Mouse (Mus musculus): ENCODE data around the gene Lmo2. TPM values are rescaled to one million over a fixed set of nuclear protein-coding genes. Genes with fewer than 3 reads are reported as not detected.

The Lmo2 gene
- total and polyA plus RNA-seq, 2 experiments = 3.8 to 4.5 TPM

- Histone ChIP-seq H3K27me3 (ENCODE audit: control insufficient read depth, insufficient read depth, low read length) (no peaks in the 10 kb centered on the region), H3K4me1 (ENCODE audit: control insufficient read depth, insufficient read depth, low read length) (peaks cover 3% of the 10 kb centered on the region; the same call in 1 of the 2 replicates), H3K36me3 (ENCODE audit: control insufficient read depth, insufficient read depth, low read length) (no peaks in the 10 kb centered on the region), H3K4me3 (ENCODE audit: insufficient read depth, low read depth, low read length) (no peak overlapping the region), H3K79me2 (ENCODE audit: control insufficient read depth, insufficient read depth, low read length) (no peaks in the 10 kb centered on the region), H3K27ac (replicated peaks; ENCODE audit: insufficient read depth, low read depth, low read length) (no peak overlapping the region), H3K9ac (ENCODE audit: low read depth, low read length) (no peak overlapping the region)
- no peak for DNase-seq (ENCODE audit: extremely low read depth, low read depth, low spot score)
- TF ChIP-seq POLR2A (IDR thresholded peaks at IDR 0.05; ENCODE audit: extremely low read depth, insufficient read depth, low read length) = no peak
- TF ChIP-seq CTCF (IDR thresholded peaks at IDR 0.05; ENCODE audit: low read depth, low read length) = no peak
- WGBS = 82% methylated on average over 6 of the region's 6 CpGs
Measured at GRCm38 (mm10) chr2:103956867-103957266, 919 bp upstream of the Lmo2 start.

DNA sequence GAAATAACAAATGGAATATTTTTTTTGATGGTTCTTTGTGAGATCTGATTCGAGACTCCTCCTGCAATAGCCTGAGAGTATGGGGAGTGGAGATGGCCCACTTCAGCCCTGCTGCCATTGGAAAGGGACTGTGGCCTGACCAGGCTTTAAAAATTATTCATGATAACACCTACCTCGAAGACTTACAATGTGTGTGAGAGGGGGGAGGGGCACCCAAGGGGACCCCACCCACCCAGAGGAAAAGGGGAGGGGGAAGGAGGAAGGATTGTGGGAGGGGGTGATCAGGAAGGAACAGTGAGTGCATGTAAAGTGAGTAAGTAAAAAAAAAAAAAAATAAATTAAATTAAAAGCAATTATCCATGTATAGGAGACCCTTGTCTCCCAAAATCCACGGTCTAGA is 848 bp downstream of the Lmo2 start:
- Histone ChIP-seq H3K9ac (ENCODE audit: low read depth, low read length) (no peak overlapping the region), H3K79me2 (ENCODE audit: control insufficient read depth, insufficient read depth, low read length) (no peaks in the 10 kb centered on the region), H3K36me3 (ENCODE audit: control insufficient read depth, insufficient read depth, low read length) (no peaks in the 10 kb centered on the region), H3K4me3 (ENCODE audit: insufficient read depth, low read depth, low read length) (no peak overlapping the region), H3K4me1 (ENCODE audit: control insufficient read depth, insufficient read depth, low read length) (peaks cover 3% of the 10 kb centered on the region; the same call in 1 of the 2 replicates), H3K27me3 (ENCODE audit: control insufficient read depth, insufficient read depth, low read length) (no peaks in the 10 kb centered on the region), H3K27ac (replicated peaks; ENCODE audit: insufficient read depth, low read depth, low read length) (no peak overlapping the region)
- DNase-seq (ENCODE audit: extremely low read depth, low read depth, low spot score) = no peak
- TF ChIP-seq POLR2A (IDR thresholded peaks at IDR 0.05; ENCODE audit: extremely low read depth, insufficient read depth, low read length) (no peak), CTCF (IDR thresholded peaks at IDR 0.05; ENCODE audit: low read depth, low read length) (no peak)
- 73% methylated on average over 3 of the region's 3 CpGs for WGBS

DNA sequence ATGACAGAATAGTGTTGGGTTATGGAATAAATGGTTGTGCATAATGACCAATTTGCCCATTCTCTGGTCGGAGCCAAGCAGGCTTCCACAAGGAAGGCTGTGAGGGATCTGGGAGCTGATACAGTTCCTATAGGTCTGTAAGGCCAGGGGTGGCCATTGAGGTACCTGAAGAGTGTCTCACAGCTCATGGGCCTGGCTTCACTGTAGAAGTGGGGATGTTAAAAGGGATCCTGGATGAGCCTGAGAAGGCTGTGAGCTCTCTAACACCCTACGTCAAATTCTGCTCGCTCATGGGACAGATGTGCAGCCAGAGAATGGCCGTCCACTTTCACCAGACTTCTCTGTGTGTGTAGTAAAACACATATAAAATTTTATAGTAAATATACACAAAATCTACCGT is 1.3 kb downstream of the Lmo2 start:
- no peak overlapping the region for H3K4me3 ChIP-seq (ENCODE audit: insufficient read depth, low read depth, low read length)
- peaks cover 3% of the 10 kb centered on the region; the same call in 1 of the 2 replicates for H3K4me1 ChIP-seq (ENCODE audit: control insufficient read depth, insufficient read depth, low read length)
- H3K36me3 ChIP-seq (ENCODE audit: control insufficient read depth, insufficient read depth, low read length) = no peaks in the 10 kb centered on the region
- no peaks in the 10 kb centered on the region for H3K27me3 ChIP-seq (ENCODE audit: control insufficient read depth, insufficient read depth, low read length)
- no peaks in the 10 kb centered on the region for H3K79me2 ChIP-seq (ENCODE audit: control insufficient read depth, insufficient read depth, low read length)
- TF ChIP-seq CTCF (IDR thresholded peaks at IDR 0.05; ENCODE audit: low read depth, low read length) (no peak), POLR2A (IDR thresholded peaks at IDR 0.05; ENCODE audit: extremely low read depth, insufficient read depth, low read length) (no peak)
- no peak for DNase-seq (ENCODE audit: extremely low read depth, low read depth, low spot score)
- no peak overlapping the region for H3K27ac ChIP-seq (replicated peaks; ENCODE audit: insufficient read depth, low read depth, low read length)
- no peak overlapping the region for H3K9ac ChIP-seq (ENCODE audit: low read depth, low read length)
- 93% methylated on average over 5 of the region's 5 CpGs for WGBS

DNA sequence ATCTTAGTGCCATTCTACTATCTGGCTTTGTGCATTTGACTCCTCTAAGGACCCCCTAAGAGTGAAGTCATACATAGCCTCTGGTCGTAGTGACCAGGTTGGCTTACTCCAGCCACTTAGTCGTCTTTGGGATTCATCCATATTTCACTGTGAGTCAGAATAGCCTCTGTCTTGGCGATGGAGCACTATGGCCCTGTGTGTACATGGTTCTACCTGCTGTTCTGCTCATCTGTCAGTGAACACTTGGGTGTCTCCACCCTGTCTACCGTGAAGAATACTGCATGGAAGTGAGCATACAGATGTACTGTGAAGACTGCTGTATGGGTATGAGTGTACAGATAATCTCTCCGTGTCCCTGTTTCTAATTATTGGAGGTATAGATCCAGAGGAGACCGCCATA is 1.8 kb downstream of the Lmo2 start:
- DNase-seq (ENCODE audit: extremely low read depth, low read depth, low spot score) = no peak
- H3K9ac ChIP-seq (ENCODE audit: low read depth, low read length) = no peak overlapping the region
- no peaks in the 10 kb centered on the region for H3K79me2 ChIP-seq (ENCODE audit: control insufficient read depth, insufficient read depth, low read length)
- H3K27ac ChIP-seq (replicated peaks; ENCODE audit: insufficient read depth, low read depth, low read length) = no peak overlapping the region
- H3K4me3 ChIP-seq (ENCODE audit: insufficient read depth, low read depth, low read length) = no peak overlapping the region
- 91% methylated on average over 6 of the region's 6 CpGs for WGBS
- no peaks in the 10 kb centered on the region for H3K27me3 ChIP-seq (ENCODE audit: control insufficient read depth, insufficient read depth, low read length)
- no peaks in the 10 kb centered on the region for H3K36me3 ChIP-seq (ENCODE audit: control insufficient read depth, insufficient read depth, low read length)
- TF ChIP-seq CTCF (IDR thresholded peaks at IDR 0.05; ENCODE audit: low read depth, low read length) (no peak), POLR2A (IDR thresholded peaks at IDR 0.05; ENCODE audit: extremely low read depth, insufficient read depth, low read length) (no peak)
- peaks cover 3% of the 10 kb centered on the region; the same call in 1 of the 2 replicates for H3K4me1 ChIP-seq (ENCODE audit: control insufficient read depth, insufficient read depth, low read length)

DNA sequence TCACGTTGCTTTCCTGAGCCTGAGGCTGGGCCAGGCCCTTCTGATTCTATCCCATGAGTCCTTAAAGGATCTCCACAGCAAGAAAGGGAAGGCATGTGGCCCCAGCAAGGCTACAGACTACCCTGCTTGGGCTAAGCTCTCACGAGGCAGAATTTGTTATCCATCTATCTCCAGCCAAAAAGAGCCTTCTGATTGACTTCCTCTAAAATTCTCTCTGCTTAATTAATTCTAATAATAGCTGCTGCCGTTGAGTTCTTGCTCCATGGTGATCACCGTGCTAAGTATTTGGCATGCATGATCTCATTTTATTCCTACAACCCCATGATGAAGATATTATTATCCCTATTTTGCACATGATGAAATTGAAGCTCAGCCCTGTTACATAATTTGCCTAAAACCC is 4.6 kb downstream of the Lmo2 start:
- Histone ChIP-seq H3K9ac (ENCODE audit: low read depth, low read length) (no peak overlapping the region), H3K27ac (replicated peaks; ENCODE audit: insufficient read depth, low read depth, low read length) (no peak overlapping the region), H3K4me3 (ENCODE audit: insufficient read depth, low read depth, low read length) (no peak overlapping the region), H3K79me2 (ENCODE audit: control insufficient read depth, insufficient read depth, low read length) (no peaks in the 10 kb centered on the region), H3K36me3 (ENCODE audit: control insufficient read depth, insufficient read depth, low read length) (no peaks in the 10 kb centered on the region), H3K4me1 (ENCODE audit: control insufficient read depth, insufficient read depth, low read length) (peaks cover 3% of the 10 kb centered on the region; the same call in 1 of the 2 replicates), H3K27me3 (ENCODE audit: control insufficient read depth, insufficient read depth, low read length) (no peaks in the 10 kb centered on the region)
- 67% methylated on average over 4 of the region's 4 CpGs for WGBS
- no peak for TF ChIP-seq POLR2A (IDR thresholded peaks at IDR 0.05; ENCODE audit: extremely low read depth, insufficient read depth, low read length)
- TF ChIP-seq CTCF (IDR thresholded peaks at IDR 0.05; ENCODE audit: low read depth, low read length) = no peak
- DNase-seq (ENCODE audit: extremely low read depth, low read depth, low spot score) = no peak

DNA sequence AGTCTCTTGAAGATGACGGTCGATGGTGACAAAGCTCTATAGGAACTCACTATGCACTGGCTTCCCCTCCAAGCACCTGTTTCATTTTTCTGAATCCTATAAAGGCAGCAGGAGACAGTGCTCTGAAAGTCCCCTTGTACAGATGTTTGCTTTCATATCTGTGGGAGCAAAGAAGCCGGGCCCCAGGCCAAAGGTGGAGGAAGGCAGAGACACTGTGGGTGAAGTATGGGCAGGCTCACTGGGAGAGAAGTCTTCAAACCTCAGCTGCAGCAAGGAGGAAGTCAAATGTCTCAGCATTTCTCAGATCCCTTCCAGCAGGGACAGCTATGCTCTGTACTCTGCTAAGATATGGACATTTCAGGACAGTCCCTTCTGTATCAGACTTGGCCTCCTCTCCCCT is 7.6 kb downstream of the Lmo2 start:
- Histone ChIP-seq H3K4me3 (ENCODE audit: insufficient read depth, low read depth, low read length) (no peak overlapping the region), H3K4me1 (ENCODE audit: control insufficient read depth, insufficient read depth, low read length) (no peaks in the 10 kb centered on the region), H3K27me3 (ENCODE audit: control insufficient read depth, insufficient read depth, low read length) (peaks cover 2% of the 10 kb centered on the region; the same call in 1 of the 2 replicates), H3K79me2 (ENCODE audit: control insufficient read depth, insufficient read depth, low read length) (0 out of 2 replicates have a peak, but pooled peaks cover 2% of the 10 kb centered on the region), H3K27ac (replicated peaks; ENCODE audit: insufficient read depth, low read depth, low read length) (no peak overlapping the region), H3K9ac (ENCODE audit: low read depth, low read length) (no peak overlapping the region), H3K36me3 (ENCODE audit: control insufficient read depth, insufficient read depth, low read length) (no peaks in the 10 kb centered on the region)
- no peak for DNase-seq (ENCODE audit: extremely low read depth, low read depth, low spot score)
- 87% methylated on average over 3 of the region's 3 CpGs for WGBS
- no peak for TF ChIP-seq POLR2A (IDR thresholded peaks at IDR 0.05; ENCODE audit: extremely low read depth, insufficient read depth, low read length)
- TF ChIP-seq CTCF (IDR thresholded peaks at IDR 0.05; ENCODE audit: low read depth, low read length) = no peak
